Mouse (Mus musculus) cerebellum, postnatal 36 days (tissue): Measurements from ENCODE around the gene Arhgef19.

ENCODE experiments used
- DNase-seq, 2 experiments: peaks; one replicate each; pipeline ENCODE4 v3.0.0; 2021 to 2022; ENCODE audit warnings: mixed read lengths in 2 of 2

Gene Arhgef19

DNA sequence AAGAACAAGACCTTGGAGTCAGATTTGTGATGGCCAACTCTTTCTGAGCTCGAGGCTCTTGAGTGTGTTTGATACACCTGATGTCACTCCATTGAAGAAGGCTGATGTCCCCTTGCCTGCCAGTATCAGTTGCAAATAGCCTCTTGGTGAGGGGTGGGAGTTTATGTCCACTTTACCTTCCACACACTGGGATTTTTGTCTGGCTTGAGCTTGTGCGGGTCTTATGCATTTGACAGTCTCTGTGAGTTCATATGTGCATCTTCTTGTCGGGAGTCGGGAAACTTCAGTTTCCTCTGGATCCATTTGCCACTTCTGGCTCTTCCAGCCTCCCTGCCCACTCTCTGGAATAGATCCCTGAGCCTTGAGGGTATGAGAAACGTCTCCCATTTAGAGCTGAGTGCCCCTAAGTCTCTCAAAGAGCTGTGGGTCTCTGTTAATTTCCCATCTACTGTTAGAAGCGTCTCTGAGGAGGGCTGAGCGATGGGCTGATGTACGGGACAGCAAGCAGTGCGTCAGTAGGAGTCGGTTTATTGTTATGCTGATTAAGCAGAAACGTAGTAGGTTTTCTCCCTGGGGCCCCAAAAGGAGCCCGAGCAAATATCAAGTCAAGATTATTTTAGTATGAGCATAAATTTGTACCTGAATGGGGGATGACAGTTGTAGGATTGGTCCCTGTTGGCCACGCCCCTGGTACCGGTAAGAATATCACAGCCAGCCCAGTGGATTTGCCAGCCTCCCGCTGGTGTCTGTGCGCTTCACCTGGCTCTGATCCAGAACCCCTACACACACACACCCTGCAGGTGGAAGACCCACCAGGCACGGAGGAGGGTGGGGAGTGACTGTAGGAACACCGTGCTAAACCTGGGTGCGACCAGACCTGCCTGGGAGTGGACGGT is 559 bp upstream of the Arhgef19 start:
- DNase-seq = no peak

GRCm38 (mm10) chr4:141240617-141241016 is 1.3 kb downstream of the Arhgef19 start:
- no peak for DNase-seq

- no peak for DNase-seq
These were observed 2.6 kb downstream of the Arhgef19 start for GRCm38 (mm10) chr4:141241861-141242260.

GRCm38 (mm10) chr4:141242651-141243241 is 3.4 kb downstream of the Arhgef19 start:
- no peak for DNase-seq

DNA sequence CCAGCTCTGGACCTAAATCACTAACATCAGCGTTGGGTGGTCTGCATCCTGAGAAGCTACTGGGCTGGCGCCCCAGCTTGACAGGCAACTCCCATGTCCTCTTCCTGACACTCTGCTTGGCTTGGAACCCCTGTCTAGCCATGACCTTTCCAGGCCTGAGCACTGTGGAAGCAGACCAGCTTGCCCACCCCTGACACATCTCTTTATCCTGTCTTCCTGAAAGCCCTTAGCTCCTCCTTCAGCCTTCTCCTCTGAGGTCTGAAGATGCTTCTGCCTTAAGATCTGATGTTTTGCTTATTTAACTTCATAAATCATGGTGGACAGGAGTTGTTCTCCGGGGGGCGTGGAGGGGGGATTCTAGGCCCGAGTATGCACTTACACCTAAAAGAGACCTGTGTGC is 4.3 kb downstream of the Arhgef19 start:
- DNase-seq = no peak

DNA sequence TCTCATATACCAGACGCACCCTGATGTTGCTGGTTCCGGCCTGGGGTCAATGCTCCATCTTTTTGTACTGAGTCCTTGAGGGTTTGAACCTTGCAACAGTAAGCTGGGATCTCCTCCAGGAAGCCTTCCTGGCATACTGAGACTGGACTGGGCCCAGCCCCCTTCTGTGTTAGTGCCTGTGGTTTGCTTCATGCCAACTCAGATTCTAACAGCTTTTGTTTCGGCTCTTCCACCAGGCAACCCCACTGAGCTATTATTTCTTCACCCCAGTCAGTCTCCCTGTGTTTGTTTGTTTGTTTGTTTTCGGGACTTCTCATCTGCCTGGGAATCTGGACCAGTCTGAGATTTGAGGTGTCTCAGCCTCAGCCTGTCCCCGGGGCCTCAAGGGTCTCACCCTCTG is 5.1 kb downstream of the Arhgef19 start:
- no peak for DNase-seq

DNA sequence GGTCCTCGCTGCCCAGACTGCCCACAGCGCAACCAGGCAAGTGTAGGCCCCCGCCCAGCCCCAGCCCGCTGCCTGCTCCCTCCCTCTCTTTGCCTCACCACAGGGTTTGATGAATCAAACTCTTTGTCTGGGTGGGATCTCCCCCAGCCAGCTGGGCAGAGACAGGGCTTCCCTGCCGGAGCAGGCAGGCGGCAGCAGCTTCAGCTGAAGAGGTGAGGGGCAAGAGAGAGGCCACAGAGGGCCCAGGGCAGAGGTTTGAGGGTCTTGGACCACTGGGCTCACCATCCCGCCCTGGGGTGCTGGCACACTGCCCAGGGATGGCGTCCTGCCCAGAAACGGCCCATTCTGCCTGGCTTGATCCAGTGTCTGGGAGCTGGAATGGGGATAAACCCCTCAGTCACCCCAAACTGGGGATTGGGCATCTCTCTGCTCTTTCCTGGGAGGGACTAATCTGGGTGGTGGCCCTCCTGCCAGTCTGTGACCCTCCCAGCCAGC is 5.7 kb downstream of the Arhgef19 start:
- DNase-seq = peak; percentile 49 to 54

DNA sequence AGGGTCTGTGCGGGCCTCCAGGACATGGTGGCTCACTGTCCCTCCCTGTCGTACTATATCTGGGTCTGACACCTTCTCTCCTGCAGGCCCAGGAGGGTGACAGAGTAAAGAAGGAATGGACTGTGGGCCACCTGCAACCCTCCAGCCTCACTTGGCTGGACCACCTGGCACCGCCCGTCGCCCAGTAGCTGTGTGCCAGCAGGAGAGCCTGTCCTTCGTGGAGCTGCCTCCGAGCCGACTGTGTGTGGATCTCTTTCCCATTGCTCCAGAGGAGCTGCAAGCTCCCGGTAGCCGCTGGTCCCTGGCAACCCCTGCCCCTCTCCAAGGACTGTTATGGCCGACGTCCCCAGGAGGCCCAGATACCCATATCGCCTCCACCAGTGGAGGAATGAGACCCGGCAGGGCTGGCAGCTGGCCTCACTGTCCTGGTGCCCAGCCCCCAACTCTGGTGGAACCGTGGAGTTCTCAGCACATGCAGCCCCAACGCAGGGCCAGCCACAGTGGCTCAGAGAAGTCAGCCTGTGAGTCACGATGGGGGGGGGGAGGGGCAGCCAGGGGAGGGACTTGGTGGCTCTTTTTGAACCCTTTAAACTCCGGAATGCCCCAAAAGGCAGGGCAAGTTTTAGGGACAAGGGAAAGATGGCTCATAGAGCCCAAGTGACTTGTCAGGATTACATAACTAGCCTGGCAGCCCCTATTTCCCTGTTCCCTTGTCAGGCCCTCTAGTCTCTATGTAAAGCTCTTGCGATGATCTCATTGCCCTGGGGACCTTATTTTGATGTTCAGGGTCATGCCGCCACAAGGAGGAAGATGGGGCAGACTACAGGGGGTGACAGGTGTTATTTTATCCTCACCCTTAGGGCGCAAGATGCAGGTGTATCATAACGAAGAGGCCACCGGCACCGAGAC is 7.0 kb downstream of the Arhgef19 start:
- DNase-seq = no peak

- no peak for DNase-seq
These were observed 7.7 kb downstream of the Arhgef19 start for GRCm38 (mm10) chr4:141246998-141247350.

GRCm38 (mm10) chr4:141247776-141248613 is 8.7 kb downstream of the Arhgef19 start:
- no peak for DNase-seq

DNA sequence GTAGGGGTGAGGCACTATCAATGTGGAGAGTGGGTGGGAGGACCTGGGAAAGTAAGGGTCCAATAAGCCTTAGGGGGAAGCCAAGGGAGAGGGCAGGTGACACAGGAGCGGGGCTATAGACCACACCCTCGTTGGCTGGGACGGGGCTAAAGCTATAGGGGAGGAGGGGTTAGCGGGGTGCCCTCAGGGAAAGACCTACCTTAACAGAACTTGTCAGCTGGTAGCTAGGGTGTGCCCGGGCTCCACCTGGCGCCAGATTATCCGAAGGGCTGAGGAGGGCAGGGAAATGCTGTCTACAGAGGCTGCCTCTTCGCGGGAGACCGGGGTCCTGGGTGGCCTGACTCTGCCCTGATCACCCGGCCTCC is 9.3 kb downstream of the Arhgef19 start:
- no peak for DNase-seq

DNA sequence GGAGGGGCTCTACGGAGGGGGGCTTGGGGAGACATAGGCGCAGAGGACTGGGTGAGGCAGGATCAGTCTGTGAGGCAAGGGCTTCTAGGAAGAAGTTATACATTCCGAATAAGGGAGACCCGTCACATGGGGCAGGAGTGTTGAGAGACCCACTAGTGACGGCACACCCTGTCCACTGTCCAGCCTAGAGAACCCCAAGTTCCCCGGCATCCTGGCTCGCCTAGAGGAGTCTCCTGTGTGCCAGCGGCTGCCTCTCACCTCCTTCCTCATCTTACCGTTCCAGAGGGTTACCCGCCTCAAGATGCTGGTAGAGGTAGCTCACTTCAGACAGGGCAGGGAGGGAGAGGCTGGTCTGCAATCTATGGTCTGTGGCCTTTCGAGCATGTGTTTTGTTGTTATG is 10.1 kb downstream of the Arhgef19 start:
- no peak for DNase-seq

GRCm38 (mm10) chr4:141251071-141251470 is 11.8 kb downstream of the Arhgef19 start:
- DNase-seq = peak; percentile 39 to 51

DNA sequence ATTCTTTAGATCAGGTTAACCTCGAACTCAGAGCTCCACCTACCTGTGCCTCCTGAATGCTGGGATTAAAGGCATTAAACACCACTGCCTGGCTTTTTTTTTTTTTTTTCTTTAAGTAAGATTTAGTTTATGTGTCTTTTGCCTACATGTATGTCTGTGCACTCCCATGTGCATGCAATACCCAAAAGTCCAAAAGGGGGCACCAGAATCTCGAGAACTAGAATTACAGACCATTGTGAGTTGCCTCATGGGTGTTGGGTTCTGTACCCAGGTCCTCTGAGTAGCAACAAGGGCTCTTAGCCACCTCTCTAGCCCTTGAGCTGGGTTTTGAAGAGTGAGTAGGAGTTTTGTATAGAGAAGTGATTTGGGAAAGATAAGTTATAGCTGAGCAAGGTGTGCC is 13.3 kb downstream of the Arhgef19 start:
- DNase-seq = no peak

DNA sequence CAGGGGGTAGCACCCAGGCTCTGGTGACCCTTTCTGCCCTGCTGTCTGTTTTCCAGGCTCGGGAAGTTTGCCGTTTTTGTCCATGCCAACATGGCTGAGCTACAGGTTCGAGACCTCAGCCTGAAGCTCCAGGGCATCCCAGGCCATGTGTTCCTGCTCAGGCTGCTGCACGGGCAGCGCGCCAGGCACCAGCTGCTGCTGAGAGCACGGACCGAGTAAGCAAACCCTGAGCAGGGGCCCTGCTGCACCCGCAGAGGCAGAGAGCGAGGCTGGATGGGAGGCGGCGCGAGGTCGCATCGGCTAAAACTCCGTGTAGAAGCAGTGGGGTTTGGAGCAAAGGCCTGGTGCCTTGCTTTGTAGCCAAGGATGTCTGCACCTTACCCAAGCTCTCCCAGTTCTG is 14.9 kb downstream of the Arhgef19 start:
- no peak for DNase-seq

DNA sequence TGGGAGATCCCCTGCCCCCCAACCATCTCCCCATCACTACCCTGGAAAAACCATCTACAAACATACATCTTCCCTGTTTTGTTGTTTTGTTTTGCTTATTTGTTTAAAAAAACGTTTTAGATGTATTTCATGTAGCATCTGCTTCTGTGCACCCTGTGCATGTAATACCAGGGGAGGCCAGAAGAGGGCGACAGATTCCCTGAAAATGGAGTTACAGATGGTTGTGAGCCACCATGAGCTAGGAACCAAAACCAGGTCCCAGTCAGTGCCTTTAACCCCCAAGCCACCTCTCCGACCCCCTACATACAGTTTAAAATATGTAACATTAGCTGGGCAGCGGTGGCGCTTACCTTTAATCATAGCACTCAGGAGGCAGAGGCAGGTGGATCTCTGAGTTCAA is 18.1 kb downstream of the Arhgef19 start:
- no peak for DNase-seq

- DNase-seq = no peak
These were observed 20.1 kb downstream of the Arhgef19 start for GRCm38 (mm10) chr4:141259413-141259812.

DNA sequence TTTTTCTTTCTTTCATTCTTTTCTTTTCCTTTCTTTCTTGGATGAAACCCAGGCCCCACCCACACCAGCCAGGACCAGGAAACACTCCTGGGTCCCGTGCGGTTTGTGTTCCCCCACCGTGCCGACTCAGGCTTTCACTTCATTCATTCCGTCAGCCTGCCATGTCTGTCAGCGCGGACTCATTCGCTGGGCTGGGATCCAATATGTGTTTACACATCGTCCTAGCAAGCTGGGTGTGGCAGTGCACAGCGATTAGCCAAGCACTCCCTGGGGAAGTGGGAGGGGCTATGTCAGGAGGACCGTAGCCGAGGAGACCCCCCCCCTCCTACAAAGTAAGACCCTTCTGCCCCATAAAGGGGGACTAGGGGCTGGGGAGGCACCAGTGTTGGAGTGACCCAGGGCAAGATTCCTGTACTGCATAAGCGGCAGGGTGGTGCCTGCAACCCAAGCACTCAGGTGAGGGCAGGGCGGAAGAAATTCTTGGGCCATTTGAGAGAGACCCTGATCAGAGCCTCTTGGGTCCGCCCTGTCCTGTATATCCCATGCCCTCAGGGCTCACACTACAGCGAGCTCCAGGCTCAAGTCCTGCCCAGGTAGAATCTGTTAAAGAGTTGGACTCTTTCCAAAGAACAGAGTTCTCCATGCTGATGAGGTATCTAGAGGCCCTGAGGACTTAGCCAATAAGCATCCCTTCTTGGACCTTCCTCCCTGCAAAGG is 20.9 kb downstream of the Arhgef19 start:
- no peak for DNase-seq

GRCm38 (mm10) chr4:141262906-141263637 is 23.8 kb downstream of the Arhgef19 start:
- no peak for DNase-seq

DNA sequence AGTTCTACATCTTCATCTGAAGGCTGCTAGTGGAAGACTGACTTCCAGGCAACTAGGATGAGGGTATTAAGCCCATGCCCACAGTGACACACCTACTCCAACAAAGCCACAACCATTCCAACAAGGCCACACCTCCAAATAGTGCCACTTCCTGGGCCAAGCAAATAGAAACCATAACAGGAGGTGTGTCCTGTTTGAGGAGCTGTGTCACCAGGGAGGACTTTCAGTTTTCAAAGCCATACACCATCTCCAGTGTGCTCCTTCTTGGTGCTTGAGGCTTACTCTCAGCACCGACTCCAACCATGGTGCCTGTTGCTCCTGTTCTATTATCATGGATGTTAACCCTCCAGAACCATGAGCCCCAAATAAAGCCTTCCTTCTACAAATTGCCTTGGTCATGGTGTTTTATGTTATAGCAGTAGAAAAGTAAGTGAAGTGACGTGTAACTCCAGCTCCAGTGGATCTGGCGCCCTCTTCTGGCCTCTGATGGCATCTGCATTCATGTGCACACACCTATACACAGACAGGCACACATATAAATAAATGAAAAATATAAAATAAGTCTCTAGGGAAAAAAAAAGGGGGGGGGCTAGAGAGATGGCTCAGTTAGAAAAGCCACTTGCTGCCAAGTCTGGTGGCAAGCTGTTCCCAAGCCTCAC is 26.8 kb downstream of the Arhgef19 start:
- no peak for DNase-seq
